Mouse (Mus musculus): ENCODE data around the gene Plcb4.

DNA sequence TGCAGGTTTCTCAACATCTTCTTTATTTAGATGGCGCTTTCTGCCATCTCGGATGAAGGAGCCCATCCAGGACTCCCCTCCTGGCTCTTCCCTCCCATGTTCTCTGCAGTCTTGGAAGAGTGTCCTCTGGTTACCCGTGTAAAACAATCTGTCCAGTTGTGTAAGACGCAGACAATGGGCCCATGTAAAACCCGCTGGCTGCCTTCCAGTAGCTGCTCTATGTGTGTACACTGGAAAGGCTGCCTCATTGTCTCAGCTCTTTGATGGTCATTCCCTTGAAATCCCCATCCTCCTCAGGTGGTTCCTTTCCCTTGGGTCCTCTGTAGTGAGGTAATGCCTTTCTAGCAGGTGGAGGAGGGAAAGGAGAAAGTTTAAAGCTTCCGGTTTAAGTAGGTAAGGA lies 216.7 kb downstream of the Plcb4 start:
- TF ChIP-seq ZNF384 (IDR thresholded peaks at IDR 0.05; ENCODE audit: low read depth, low read length): no peak
- no peak for TF ChIP-seq MAFK (IDR thresholded peaks at IDR 0.05; ENCODE audit: insufficient read depth, low read depth, low read length)
- TF ChIP-seq CHD2 (IDR thresholded peaks at IDR 0.05; ENCODE audit: low read depth, low read length): no peak
